Comparison of ENCODE assay signal across 10 mouse cellular contexts in the genomic region with DNA sequence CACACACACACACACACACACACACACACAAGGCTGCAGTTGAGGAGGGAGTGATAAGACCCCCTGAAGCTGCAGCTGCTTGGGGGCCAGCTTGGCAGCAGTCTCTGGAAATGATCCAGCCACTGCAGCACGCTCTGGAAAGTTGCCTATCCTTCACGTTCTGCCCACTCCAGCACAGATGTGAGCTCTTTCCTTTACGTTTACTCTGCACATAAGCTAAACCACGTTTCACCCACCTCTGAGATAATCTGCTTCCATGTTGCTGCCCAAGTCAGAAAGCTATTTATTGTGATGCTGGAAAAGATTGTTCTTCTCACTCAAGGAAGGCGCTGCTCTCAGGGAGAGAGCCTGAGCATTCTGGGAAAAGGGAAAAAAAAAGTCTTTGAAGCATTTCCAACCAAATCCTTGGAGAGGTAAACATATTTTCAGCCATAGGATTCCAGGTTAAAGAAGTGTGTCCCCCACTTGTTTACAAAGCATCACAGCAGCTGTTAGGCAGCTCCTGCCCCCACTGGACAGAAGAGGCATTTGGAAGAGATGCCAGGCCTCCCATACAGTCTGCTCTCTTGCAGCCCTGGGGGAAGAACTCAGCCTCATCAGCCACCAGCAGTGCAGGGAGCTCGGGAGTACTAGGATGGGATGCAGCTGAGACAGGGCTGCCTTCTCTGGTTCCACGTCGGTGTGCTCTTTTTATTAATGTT.
DNase-seq lines count a peak whose midpoint lies in the region; ATAC-seq lines count a peak whose summit lies in the region.
"Had no signal": no experiment of that assay in that cellular context is flagged by ENCODE, and none has a peak within 500 bp of the region (broad histone marks: within the 10 kb centered on the region; RNA-seq: fewer than 3 reads in every experiment).

No protein-coding gene starts in this region.

- no peak overlapping the region for H3K4me3 ChIP-seq in lung, embryonic 16.5 days (ENCODE audit: low read length)
- no peak overlapping the region for H3K4me3 ChIP-seq in hindbrain, embryonic 16.5 days (ENCODE audit: low read length)

- no peak overlapping the region for H3K4me2 ChIP-seq in lung, embryonic 16.5 days (ENCODE audit: low read depth, low read length)
- peak overlapping the region; percentile 39 for H3K4me2 ChIP-seq in hindbrain, embryonic 16.5 days (ENCODE audit: low read length)

- H3K4me1 ChIP-seq in lung, embryonic 16.5 days (replicated peaks; ENCODE audit: control insufficient read depth, insufficient read depth, low read length), result peaks cover 8% of the 10 kb centered on the region; the same call in 1 of the 2 replicates
- H3K4me1 ChIP-seq in hindbrain, embryonic 16.5 days (ENCODE audit: control insufficient read depth, insufficient read depth, low read depth, low read length), result peaks cover 13% of the 10 kb centered on the region

- DNase-seq in gastrocnemius, postnatal 10 days, result peak; percentile 13
- no peak for DNase-seq in gastrocnemius, adult 8-10 months (ENCODE audit: low spot score in 2 of 2)
- no peak for DNase-seq in lung, postnatal 14 days
- peak; percentile 11 for DNase-seq in retina, embryonic 14.5 days (ENCODE audit: low spot score)
- no peak for DNase-seq in ovary, adult 18-20 months (ENCODE audit: low spot score)
- no peak for DNase-seq in cerebellum, adult 9-10 months

- no peak overlapping the region for H3K9ac ChIP-seq in lung, embryonic 16.5 days (ENCODE audit: low read length)
- H3K9ac ChIP-seq in hindbrain, embryonic 16.5 days (ENCODE audit: low read depth, low read length), result no peak overlapping the region; the same call in 1 of the 2 replicates

- H3K27me3 ChIP-seq in lung, embryonic 16.5 days (ENCODE audit: control insufficient read depth, insufficient read depth, low read depth, low read length), result no peaks in the 10 kb centered on the region
- no peaks in the 10 kb centered on the region for H3K27me3 ChIP-seq in hindbrain, embryonic 16.5 days (replicated peaks; ENCODE audit: control insufficient read depth, insufficient read depth, low read length)

- 18% methylated on average over 8 of the region's 8 CpGs for whole genome bisulfite sequencing in lung, embryonic 16.5 days
- WGBS in hindbrain, embryonic 16.5 days, result 14% methylated on average over 8 of the region's 8 CpGs

- H3K27ac ChIP-seq in lung, embryonic 16.5 days (ENCODE audit: low read length), result no peak overlapping the region; the same call in 1 of the 2 replicates
- H3K27ac ChIP-seq in hindbrain, embryonic 16.5 days (ENCODE audit: low read depth, low read length), result peak overlapping the region; percentile 61

- ATAC-seq in lung, embryonic 16.5 days (ENCODE audit: low read depth), result peak; percentile 76
- peak; percentile 87 for ATAC-seq in hindbrain, embryonic 16.5 days
- ATAC-seq: activated CD4-positive, CD25-positive, alpha-beta regulatory T cell, adult 4 months; CD4-positive, CD25-positive, alpha-beta regulatory T cell, adult 4 months had no signal

- H3K36me3 ChIP-seq in lung, embryonic 16.5 days (ENCODE audit: control insufficient read depth, insufficient read depth, low read length), result no peaks in the 10 kb centered on the region
- H3K36me3 ChIP-seq in hindbrain, embryonic 16.5 days (ENCODE audit: control insufficient read depth, insufficient read depth, low read length), result no peaks in the 10 kb centered on the region

- H3K9me3 ChIP-seq in lung, embryonic 16.5 days (ENCODE audit: control insufficient read depth, low read length), result no peaks in the 10 kb centered on the region
- H3K9me3 ChIP-seq in hindbrain, embryonic 16.5 days (ENCODE audit: control insufficient read depth, low read length), result no peaks in the 10 kb centered on the region

Comparison
In these comparisons a context has a peak if more than half of its experiments do, and no peak if none do; other contexts are left out.
1. DNase-seq: peak in gastrocnemius, postnatal 10 days (single experiment) and retina, embryonic 14.5 days (single experiment); none in gastrocnemius, adult 8-10 months (0 of 2), lung, postnatal 14 days (single experiment), ovary, adult 18-20 months (single experiment) and cerebellum, adult 9-10 months (single experiment).